9 mouse cellular contexts compared by ENCODE assay signal in the genomic region with DNA sequence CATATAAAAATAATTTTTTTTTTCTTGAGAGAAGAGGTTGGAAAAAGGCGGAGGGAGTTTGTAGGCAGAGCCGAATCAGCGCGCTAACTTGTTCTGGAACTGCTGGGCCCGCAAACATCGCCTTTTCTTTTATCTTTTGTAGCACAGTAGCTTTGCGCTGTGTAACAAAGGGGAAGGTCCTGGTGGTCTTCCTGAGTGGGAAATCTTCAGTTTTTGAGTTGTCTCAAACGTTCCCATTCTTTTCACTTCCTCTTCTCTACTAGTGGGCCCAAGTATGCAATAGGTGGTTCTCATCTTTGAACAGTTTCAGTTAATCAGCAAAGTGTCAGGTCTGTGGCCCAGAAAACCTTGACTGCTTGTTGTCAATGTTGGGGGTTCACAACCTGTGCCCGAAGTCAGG. TPM values are rescaled to one million over a fixed set of nuclear protein-coding genes. Genes with fewer than 3 reads are reported as not detected.
DNase-seq lines count a peak whose midpoint lies in the region; ATAC-seq and TF ChIP-seq lines count a peak whose summit lies in the region.
"Had no signal": no experiment of that assay in that cellular context is flagged by ENCODE, and none has a peak within 500 bp of the region (broad histone marks: within the 10 kb centered on the region; RNA-seq: fewer than 3 reads in every experiment).

No protein-coding gene starts in this region.

- H3K79me2 ChIP-seq in liver, adult 2 months (ENCODE audit: control insufficient read depth, insufficient read depth, low read length) = peaks cover 8% of the 10 kb centered on the region; the same call in 1 of the 2 replicates

- no peak overlapping the region; the same call in 1 of the 2 replicates for H3K9ac ChIP-seq in liver, adult 2 months (ENCODE audit: low read depth, low read length)
- H3K9ac ChIP-seq in embryonic facial prominence, embryonic 14.5 days (ENCODE audit: low read depth, low read length) = peak overlapping the region; percentile 83
- H3K9ac ChIP-seq in intestine, postnatal 0 days (ENCODE audit: low read depth, low read length) = peak overlapping the region; percentile 53; the same call in 1 of the 2 replicates
- H3K9ac ChIP-seq in neural tube, embryonic 13.5 days = peak overlapping the region; percentile 59

- no peaks in the 10 kb centered on the region for H3K9me3 ChIP-seq in embryonic facial prominence, embryonic 14.5 days (ENCODE audit: control insufficient read depth, low read length)
- no peaks in the 10 kb centered on the region for H3K9me3 ChIP-seq in intestine, postnatal 0 days (ENCODE audit: control insufficient read depth)
- H3K9me3 ChIP-seq in neural tube, embryonic 13.5 days = no peaks in the 10 kb centered on the region

- WGBS in liver, adult 2 months = 26% methylated on average over 9 of the region's 9 CpGs
- 47% methylated on average over 9 of the region's 9 CpGs for WGBS in embryonic facial prominence, embryonic 14.5 days
- WGBS in intestine, postnatal 0 days = 31% methylated on average over 9 of the region's 9 CpGs
- WGBS in neural tube, embryonic 13.5 days = 34% methylated on average over 9 of the region's 9 CpGs

- TF ChIP-seq CTCF in liver, adult 2 months (IDR thresholded peaks at IDR 0.05; ENCODE audit: low read depth, low read length) = no peak
- no peak for TF ChIP-seq CTCF in intestine, postnatal 0 days (IDR thresholded peaks at IDR 0.05; ENCODE audit: low read depth)

- TF ChIP-seq POLR2A in liver, adult 2 months (IDR thresholded peaks at IDR 0.05; ENCODE audit: extremely low read depth, insufficient read depth, low read length) = no peak

- no peak for ATAC-seq in embryonic facial prominence, embryonic 14.5 days (ENCODE audit: low read depth)
- no peak for ATAC-seq in intestine, postnatal 0 days
- peak; percentile 20 for ATAC-seq in neural tube, embryonic 13.5 days (ENCODE audit: low read depth)

- no peaks in the 10 kb centered on the region for H3K27me3 ChIP-seq in liver, adult 2 months (ENCODE audit: control insufficient read depth, insufficient read depth, low read length)
- no peaks in the 10 kb centered on the region for H3K27me3 ChIP-seq in embryonic facial prominence, embryonic 14.5 days (replicated peaks; ENCODE audit: control insufficient read depth, insufficient read depth, low read length)
- H3K27me3 ChIP-seq in intestine, postnatal 0 days (replicated peaks; ENCODE audit: control insufficient read depth, insufficient read depth, low read length) = no peaks in the 10 kb centered on the region
- no peaks in the 10 kb centered on the region for H3K27me3 ChIP-seq in neural tube, embryonic 13.5 days

- peak overlapping the region; percentile 7; the same call in 1 of the 2 replicates for H3K27ac ChIP-seq in liver, adult 2 months (replicated peaks; ENCODE audit: insufficient read depth, low read depth, low read length)
- peak overlapping the region; percentile 57 for H3K27ac ChIP-seq in embryonic facial prominence, embryonic 14.5 days (replicated peaks; ENCODE audit: low read depth, low read length)
- H3K27ac ChIP-seq in intestine, postnatal 0 days (ENCODE audit: low read depth, low read length) = no peak overlapping the region
- peak overlapping the region; percentile 15; the same call in 1 of the 2 replicates for H3K27ac ChIP-seq in neural tube, embryonic 13.5 days (replicated peaks)

- peaks cover 9% of the 10 kb centered on the region for H3K4me1 ChIP-seq in liver, adult 2 months (ENCODE audit: control insufficient read depth, insufficient read depth, low read length)
- H3K4me1 ChIP-seq in embryonic facial prominence, embryonic 14.5 days (ENCODE audit: control insufficient read depth, insufficient read depth, low read length) = peaks cover 16% of the 10 kb centered on the region
- H3K4me1 ChIP-seq in intestine, postnatal 0 days (replicated peaks; ENCODE audit: control insufficient read depth, insufficient read depth, low read length) = 0 out of 2 replicates have a peak, but pooled peaks cover 8% of the 10 kb centered on the region
- H3K4me1 ChIP-seq in neural tube, embryonic 13.5 days (replicated peaks) = peaks cover 41% of the 10 kb centered on the region

- DNase-seq in liver, adult 2 months (ENCODE audit: extremely low read depth, low read depth, low spot score) = peak; percentile 28
- no peak for DNase-seq in liver
- DNase-seq in embryonic facial prominence, embryonic 14.5 days (ENCODE audit: low spot score) = no peak
- DNase-seq in embryo, embryonic 11 days = no peak
- DNase-seq in Muller cell, postnatal 12 days (ENCODE audit: inconsistent ontology term) = no peak
- no peak for DNase-seq in ovary, postnatal 14 days (ENCODE audit: low spot score)

- no peak overlapping the region for H3K4me3 ChIP-seq in liver, adult 2 months (ENCODE audit: insufficient read depth, low read depth, low read length)
- H3K4me3 ChIP-seq in embryonic facial prominence, embryonic 14.5 days (ENCODE audit: low read depth, low read length) = peak overlapping the region; percentile 56
- H3K4me3 ChIP-seq in intestine, postnatal 0 days (ENCODE audit: low read depth, low read length) = peak overlapping the region; percentile 73
- peak overlapping the region; percentile 74 for H3K4me3 ChIP-seq in neural tube, embryonic 13.5 days

- peak overlapping the region; percentile 57 for H3K4me2 ChIP-seq in embryonic facial prominence, embryonic 14.5 days (ENCODE audit: low read depth, low read length)
- peak overlapping the region; percentile 87 for H3K4me2 ChIP-seq in intestine, postnatal 0 days (replicated peaks; ENCODE audit: low read depth)
- peak overlapping the region; percentile 100 for H3K4me2 ChIP-seq in neural tube, embryonic 13.5 days

- peaks cover 3% of the 10 kb centered on the region; the same call in 1 of the 2 replicates for H3K36me3 ChIP-seq in liver, adult 2 months (ENCODE audit: control insufficient read depth, insufficient read depth, low read length)
- peaks cover 19% of the 10 kb centered on the region for H3K36me3 ChIP-seq in embryonic facial prominence, embryonic 14.5 days (ENCODE audit: control insufficient read depth, insufficient read depth, low read length)
- peaks cover 10% of the 10 kb centered on the region; the same call in 1 of the 2 replicates for H3K36me3 ChIP-seq in intestine, postnatal 0 days (ENCODE audit: control insufficient read depth, insufficient read depth)
- H3K36me3 ChIP-seq in neural tube, embryonic 13.5 days = peaks cover 17% of the 10 kb centered on the region

RNA-seq across cellular contexts. Expression of a gene that starts 0.5 kb away (rescaled TPM):
- 1.2 and 1.3 TPM in 2 replicates for total RNA-seq in liver, adult 2 months (2014; rRNA removed)
- 4.3 and 4.4 TPM in 2 replicates for polyA plus RNA-seq in liver, adult 2 months (2012; rRNA removed)
- 22.4 and 25.2 TPM in 2 replicates for polyA plus RNA-seq in embryonic facial prominence, embryonic 14.5 days (2014; fragmentation: Nextera tagmentation; extraction: Ambion mirVana)
- polyA plus RNA-seq in intestine, postnatal 0 days (2015; fragmentation: Nextera tagmentation; extraction: Ambion mirVana) = 11.0 and 12.4 TPM in 2 replicates
- 14.6 and 15.3 TPM in 2 replicates for polyA plus RNA-seq in neural tube, embryonic 13.5 days (2015; fragmentation: Nextera tagmentation; extraction: Ambion mirVana)

RNA-seq across cellular contexts. Expression of a gene that starts 12.6 kb away (rescaled TPM):
- not detected in 2 replicates for total RNA-seq in liver, adult 2 months (2014; rRNA removed)
- polyA plus RNA-seq in liver, adult 2 months (2012; rRNA removed) = not detected in 2 replicates
- 0.08 and 0.20 TPM in 2 replicates for polyA plus RNA-seq in embryonic facial prominence, embryonic 14.5 days (2014; fragmentation: Nextera tagmentation; extraction: Ambion mirVana)
- polyA plus RNA-seq in intestine, postnatal 0 days (2015; fragmentation: Nextera tagmentation; extraction: Ambion mirVana) = not detected in 2 replicates
- not detected in 2 replicates for polyA plus RNA-seq in neural tube, embryonic 13.5 days (2015; fragmentation: Nextera tagmentation; extraction: Ambion mirVana)
- total RNA-seq: gastrocnemius, postnatal 36 days had no signal

RNA-seq across cellular contexts. Expression of a gene that starts 24.9 kb away (rescaled TPM):
- total RNA-seq in liver, adult 2 months (2014; rRNA removed) = not detected in 2 replicates
- polyA plus RNA-seq in liver, adult 2 months (2012; rRNA removed) = not detected in 2 replicates
- polyA plus RNA-seq in embryonic facial prominence, embryonic 14.5 days (2014; fragmentation: Nextera tagmentation; extraction: Ambion mirVana) = 0.53 and 0.89 TPM in 2 replicates
- 854 and 883 TPM in 2 replicates for polyA plus RNA-seq in intestine, postnatal 0 days (2015; fragmentation: Nextera tagmentation; extraction: Ambion mirVana)
- polyA plus RNA-seq in neural tube, embryonic 13.5 days (2015; fragmentation: Nextera tagmentation; extraction: Ambion mirVana) = not detected in 2 replicates
- total RNA-seq: gastrocnemius, postnatal 36 days had no signal

RNA-seq across cellular contexts. Expression of a gene that starts 29.1 kb away (rescaled TPM):
- not detected in 2 replicates for total RNA-seq in liver, adult 2 months (2014; rRNA removed)
- polyA plus RNA-seq in liver, adult 2 months (2012; rRNA removed) = not detected in 2 replicates
- polyA plus RNA-seq in embryonic facial prominence, embryonic 14.5 days (2014; fragmentation: Nextera tagmentation; extraction: Ambion mirVana) = 0.17 TPM in 1 of 2 replicates, not detected in the other
- not detected in 2 replicates for polyA plus RNA-seq in intestine, postnatal 0 days (2015; fragmentation: Nextera tagmentation; extraction: Ambion mirVana)
- not detected in 2 replicates for polyA plus RNA-seq in neural tube, embryonic 13.5 days (2015; fragmentation: Nextera tagmentation; extraction: Ambion mirVana)
- total RNA-seq: gastrocnemius, postnatal 36 days had no signal

RNA-seq across cellular contexts. Expression of a gene that starts 43.5 kb away (rescaled TPM):
- not detected in 2 replicates for total RNA-seq in liver, adult 2 months (2014; rRNA removed)
- not detected in 2 replicates for polyA plus RNA-seq in liver, adult 2 months (2012; rRNA removed)
- polyA plus RNA-seq in embryonic facial prominence, embryonic 14.5 days (2014; fragmentation: Nextera tagmentation; extraction: Ambion mirVana) = not detected in 2 replicates
- polyA plus RNA-seq in intestine, postnatal 0 days (2015; fragmentation: Nextera tagmentation; extraction: Ambion mirVana) = 0.34 and 0.44 TPM in 2 replicates
- polyA plus RNA-seq in neural tube, embryonic 13.5 days (2015; fragmentation: Nextera tagmentation; extraction: Ambion mirVana) = not detected in 2 replicates
- total RNA-seq: gastrocnemius, postnatal 36 days had no signal

Comparison
In these comparisons a context has a peak if more than half of its experiments do, and no peak if none do; other contexts are left out.
1. RNA of a gene that starts 24.9 kb away (polyA plus RNA-seq): 854 to 883 TPM in intestine, postnatal 0 days; 0.53 to 0.89 TPM in embryonic facial prominence, embryonic 14.5 days, not detected in liver, adult 2 months and not detected in neural tube, embryonic 13.5 days; every median in the first group is over 100 times any median in the second.
2. Peak in every context shown above with its lines, with median percentiles within 50 percentile points of each other: H3K4me2 ChIP-seq.